Mouse (Mus musculus): ENCODE results near the gene Ltbp1. TPM values are rescaled to one million over a fixed set of nuclear protein-coding genes. Genes with fewer than 3 reads are reported as not detected.

Gene Ltbp1
- polyA plus RNA-seq, 1 experiment from 2014 or later: 29.8 TPM

GRCm38 (mm10) chr17:75101215-75101614, 95.8 kb downstream of the Ltbp1 start:
- H3K9ac ChIP-seq (ENCODE audit: low read length): no peak overlapping the region
- no peaks in the 10 kb centered on the region for H3K36me3 ChIP-seq (ENCODE audit: control insufficient read depth, insufficient read depth, low read length)
- H3K27me3 ChIP-seq (replicated peaks; ENCODE audit: control insufficient read depth, insufficient read depth, low read length): no peaks in the 10 kb centered on the region
- H3K4me1 ChIP-seq (replicated peaks; ENCODE audit: control insufficient read depth, insufficient read depth, low read length): no peaks in the 10 kb centered on the region
- 71% methylated on average over 4 of the region's 4 CpGs for WGBS
- H3K4me2 ChIP-seq (ENCODE audit: low read length): no peak overlapping the region
- ATAC-seq (replicated peaks; ENCODE audit: low FRiP score, low TSS enrichment, low read depth): no peak
- no peak overlapping the region for H3K27ac ChIP-seq (ENCODE audit: low read depth)
- H3K9me3 ChIP-seq (ENCODE audit: control insufficient read depth, low read length): no peaks in the 10 kb centered on the region
- no peak for DNase-seq (ENCODE audit: low spot score)
- H3K4me3 ChIP-seq (ENCODE audit: low read depth, low read length): no peak overlapping the region

- H3K4me2 ChIP-seq (ENCODE audit: low read length): no peak overlapping the region
- H3K4me3 ChIP-seq (ENCODE audit: low read depth, low read length): no peak overlapping the region
- WGBS: 89% methylated on average over 8 of the region's 8 CpGs
- DNase-seq (ENCODE audit: low spot score): no peak
- no peaks in the 10 kb centered on the region for H3K36me3 ChIP-seq (ENCODE audit: control insufficient read depth, insufficient read depth, low read length)
- no peaks in the 10 kb centered on the region for H3K4me1 ChIP-seq (replicated peaks; ENCODE audit: control insufficient read depth, insufficient read depth, low read length)
- ATAC-seq (replicated peaks; ENCODE audit: low FRiP score, low TSS enrichment, low read depth): no peak
- no peaks in the 10 kb centered on the region for H3K9me3 ChIP-seq (ENCODE audit: control insufficient read depth, low read length)
- no peak overlapping the region for H3K27ac ChIP-seq (ENCODE audit: low read depth)
- no peaks in the 10 kb centered on the region for H3K27me3 ChIP-seq (replicated peaks; ENCODE audit: control insufficient read depth, insufficient read depth, low read length)
- H3K9ac ChIP-seq (ENCODE audit: low read length): no peak overlapping the region
These were observed 96.6 kb downstream of the Ltbp1 start for GRCm38 (mm10) chr17:75101994-75102393.

GRCm38 (mm10) chr17:75107412-75107811, 102.0 kb downstream of the Ltbp1 start:
- H3K27me3 ChIP-seq (replicated peaks; ENCODE audit: control insufficient read depth, insufficient read depth, low read length): no peaks in the 10 kb centered on the region
- H3K4me3 ChIP-seq (ENCODE audit: low read depth, low read length): no peak overlapping the region
- H3K9ac ChIP-seq (ENCODE audit: low read length): no peak overlapping the region
- 84% methylated on average over 7 of the region's 7 CpGs for WGBS
- no peak for ATAC-seq (replicated peaks; ENCODE audit: low FRiP score, low TSS enrichment, low read depth)
- no peak overlapping the region for H3K4me2 ChIP-seq (ENCODE audit: low read length)
- H3K36me3 ChIP-seq (ENCODE audit: control insufficient read depth, insufficient read depth, low read length): no peaks in the 10 kb centered on the region
- H3K9me3 ChIP-seq (ENCODE audit: control insufficient read depth, low read length): no peaks in the 10 kb centered on the region
- no peaks in the 10 kb centered on the region for H3K4me1 ChIP-seq (replicated peaks; ENCODE audit: control insufficient read depth, insufficient read depth, low read length)
- no peak for DNase-seq (ENCODE audit: low spot score)
- H3K27ac ChIP-seq (ENCODE audit: low read depth): no peak overlapping the region

GRCm38 (mm10) chr17:75107879-75108278, 102.5 kb downstream of the Ltbp1 start:
- Histone ChIP-seq H3K4me2 (ENCODE audit: low read length) (no peak overlapping the region), H3K36me3 (ENCODE audit: control insufficient read depth, insufficient read depth, low read length) (no peaks in the 10 kb centered on the region), H3K27ac (ENCODE audit: low read depth) (no peak overlapping the region), H3K4me3 (ENCODE audit: low read depth, low read length) (no peak overlapping the region), H3K9ac (ENCODE audit: low read length) (no peak overlapping the region), H3K27me3 (replicated peaks; ENCODE audit: control insufficient read depth, insufficient read depth, low read length) (no peaks in the 10 kb centered on the region), H3K9me3 (ENCODE audit: control insufficient read depth, low read length) (no peaks in the 10 kb centered on the region), H3K4me1 (replicated peaks; ENCODE audit: control insufficient read depth, insufficient read depth, low read length) (no peaks in the 10 kb centered on the region)
- DNase-seq (ENCODE audit: low spot score) (no peak), ATAC-seq (replicated peaks; ENCODE audit: low FRiP score, low TSS enrichment, low read depth) (no peak)
- WGBS: 81% methylated on average over 5 of the region's 5 CpGs

- H3K9me3 ChIP-seq (ENCODE audit: control insufficient read depth, low read length): no peaks in the 10 kb centered on the region
- no peaks in the 10 kb centered on the region for H3K4me1 ChIP-seq (replicated peaks; ENCODE audit: control insufficient read depth, insufficient read depth, low read length)
- no peak for DNase-seq (ENCODE audit: low spot score)
- no peaks in the 10 kb centered on the region for H3K36me3 ChIP-seq (ENCODE audit: control insufficient read depth, insufficient read depth, low read length)
- H3K27ac ChIP-seq (ENCODE audit: low read depth): no peak overlapping the region
- H3K4me3 ChIP-seq (ENCODE audit: low read depth, low read length): no peak overlapping the region
- no peak overlapping the region for H3K9ac ChIP-seq (ENCODE audit: low read length)
- 70% methylated on average over 5 of the region's 5 CpGs for WGBS
- ATAC-seq (replicated peaks; ENCODE audit: low FRiP score, low TSS enrichment, low read depth): no peak
- no peak overlapping the region for H3K4me2 ChIP-seq (ENCODE audit: low read length)
- no peaks in the 10 kb centered on the region for H3K27me3 ChIP-seq (replicated peaks; ENCODE audit: control insufficient read depth, insufficient read depth, low read length)
These were observed 103.8 kb downstream of the Ltbp1 start for GRCm38 (mm10) chr17:75109081-75109716.

GRCm38 (mm10) chr17:75110252-75111205, 105.2 kb downstream of the Ltbp1 start:
- H3K27me3 ChIP-seq (replicated peaks; ENCODE audit: control insufficient read depth, insufficient read depth, low read length): no peaks in the 10 kb centered on the region
- H3K4me3 ChIP-seq (ENCODE audit: low read depth, low read length): no peak overlapping the region
- no peak for DNase-seq (ENCODE audit: low spot score)
- ATAC-seq (replicated peaks; ENCODE audit: low FRiP score, low TSS enrichment, low read depth): no peak
- no peak overlapping the region for H3K9ac ChIP-seq (ENCODE audit: low read length)
- WGBS: 85% methylated on average over 16 of the region's 16 CpGs
- no peaks in the 10 kb centered on the region for H3K9me3 ChIP-seq (ENCODE audit: control insufficient read depth, low read length)
- no peak overlapping the region for H3K4me2 ChIP-seq (ENCODE audit: low read length)
- no peaks in the 10 kb centered on the region for H3K36me3 ChIP-seq (ENCODE audit: control insufficient read depth, insufficient read depth, low read length)
- H3K27ac ChIP-seq (ENCODE audit: low read depth): no peak overlapping the region
- no peaks in the 10 kb centered on the region for H3K4me1 ChIP-seq (replicated peaks; ENCODE audit: control insufficient read depth, insufficient read depth, low read length)

GRCm38 (mm10) chr17:75115594-75115993, 110.2 kb downstream of the Ltbp1 start:
- H3K9me3 ChIP-seq (ENCODE audit: control insufficient read depth, low read length): no peaks in the 10 kb centered on the region
- DNase-seq (ENCODE audit: low spot score) (no peak), ATAC-seq (replicated peaks; ENCODE audit: low FRiP score, low TSS enrichment, low read depth) (no peak)
- H3K36me3 ChIP-seq (ENCODE audit: control insufficient read depth, insufficient read depth, low read length): no peaks in the 10 kb centered on the region
- H3K4me3 ChIP-seq (ENCODE audit: low read depth, low read length): no peak overlapping the region
- H3K4me1 ChIP-seq (replicated peaks; ENCODE audit: control insufficient read depth, insufficient read depth, low read length): no peaks in the 10 kb centered on the region
- H3K27me3 ChIP-seq (replicated peaks; ENCODE audit: control insufficient read depth, insufficient read depth, low read length): no peaks in the 10 kb centered on the region
- H3K27ac ChIP-seq (ENCODE audit: low read depth): no peak overlapping the region
- H3K4me2 ChIP-seq (ENCODE audit: low read length): no peak overlapping the region
- H3K9ac ChIP-seq (ENCODE audit: low read length): no peak overlapping the region
- 60% methylated on average over 8 of the region's 8 CpGs for WGBS

GRCm38 (mm10) chr17:75118896-75119295, 113.5 kb downstream of the Ltbp1 start:
- Histone ChIP-seq H3K9ac (ENCODE audit: low read length) (no peak overlapping the region), H3K36me3 (ENCODE audit: control insufficient read depth, insufficient read depth, low read length) (no peaks in the 10 kb centered on the region), H3K27ac (ENCODE audit: low read depth) (no peak overlapping the region), H3K4me1 (replicated peaks; ENCODE audit: control insufficient read depth, insufficient read depth, low read length) (no peaks in the 10 kb centered on the region), H3K4me2 (ENCODE audit: low read length) (no peak overlapping the region), H3K9me3 (ENCODE audit: control insufficient read depth, low read length) (no peaks in the 10 kb centered on the region), H3K27me3 (replicated peaks; ENCODE audit: control insufficient read depth, insufficient read depth, low read length) (no peaks in the 10 kb centered on the region), H3K4me3 (ENCODE audit: low read depth, low read length) (no peak overlapping the region)
- WGBS: 88% methylated on average over 3 of the region's 3 CpGs
- ATAC-seq (replicated peaks; ENCODE audit: low FRiP score, low TSS enrichment, low read depth) (no peak), DNase-seq (ENCODE audit: low spot score) (no peak)

Measured in intestine, embryonic 14.5 days (tissue).